Mouse (Mus musculus): Measurements from ENCODE around the gene Ccn1. TPM values are rescaled to one million over a fixed set of nuclear protein-coding genes. Genes with fewer than 3 reads are reported as not detected.

The Ccn1 gene
- 58.3 and 58.8 TPM in 2 replicates for polyA plus RNA-seq (2015; fragmentation: Nextera tagmentation; extraction: Ambion mirVana)

GRCm38 (mm10) chr3:145649852-145650202 lies at the start of gene Ccn1:
Gene Ccn1, minus strand, starts transcription at chr3:145649981.
- Histone ChIP-seq H3K9me3 (no peaks in the 10 kb centered on the region), H3K9ac (peak within 1 kb of the TSS; percentile 72), H3K27me3 (no peaks in the 10 kb centered on the region), H3K4me3 (peak within 1 kb of the TSS; percentile 68), H3K4me1 (peaks cover 55% of the 10 kb centered on the region), H3K27ac (peak within 1 kb of the TSS; percentile 94), H3K4me2 (peak within 1 kb of the TSS; percentile 85), H3K36me3 (peaks cover 7% of the 10 kb centered on the region; the same call in 1 of the 2 replicates)
- WGBS, result under 1% methylated on average over 29 of the region's 29 CpGs
- ATAC-seq (ENCODE audit: borderline replicate concordance, extremely low read depth, low FRiP score, low TSS enrichment), result peak; percentile 66

DNA sequence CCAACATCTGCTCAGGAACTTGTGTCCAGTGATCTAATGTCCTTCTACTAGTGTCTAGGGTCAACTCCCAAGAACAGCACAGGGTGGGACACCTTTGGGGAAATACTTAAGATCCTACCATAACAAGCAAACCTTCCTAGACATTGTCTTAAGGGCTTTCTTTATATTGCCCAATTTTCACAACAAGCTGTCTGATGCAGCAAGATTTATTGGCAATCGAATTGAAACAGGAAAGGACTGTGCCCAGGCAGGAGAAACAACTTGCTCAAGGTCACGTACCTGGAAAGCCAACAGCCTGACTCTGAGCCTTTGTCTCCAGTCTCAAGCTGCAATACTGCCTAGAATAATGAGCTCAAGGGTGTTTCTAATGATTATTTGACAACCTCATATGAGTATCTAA lies 43.6 kb upstream of the Ccn1 start:
- 84% methylated on average over 2 of the region's 2 CpGs for WGBS
- H3K9ac ChIP-seq, result no peak overlapping the region

GRCm38 (mm10) chr3:145692037-145692436 lies 42.3 kb upstream of the Ccn1 start:
- H3K4me3 ChIP-seq, result no peak overlapping the region
- 42% methylated on average over 9 of the region's 9 CpGs for WGBS
- H3K27ac ChIP-seq, result peak overlapping the region; percentile 71
- H3K9me3 ChIP-seq, result no peaks in the 10 kb centered on the region
- no peaks in the 10 kb centered on the region for H3K36me3 ChIP-seq
- H3K4me2 ChIP-seq, result no peak overlapping the region
- H3K27me3 ChIP-seq, result no peaks in the 10 kb centered on the region
- peak; percentile 94 for ATAC-seq (ENCODE audit: borderline replicate concordance, extremely low read depth, low FRiP score, low TSS enrichment)
- 0 out of 2 replicates have a peak, but pooled peaks cover 6% of the 10 kb centered on the region for H3K4me1 ChIP-seq
- no peak overlapping the region for H3K9ac ChIP-seq

More for the DNA sequence above, 43.6 kb upstream of the Ccn1 start:
- no peak for ATAC-seq (ENCODE audit: borderline replicate concordance, extremely low read depth, low FRiP score, low TSS enrichment)
- H3K36me3 ChIP-seq, result no peaks in the 10 kb centered on the region
- no peaks in the 10 kb centered on the region for H3K9me3 ChIP-seq
- no peak overlapping the region for H3K4me2 ChIP-seq
- no peaks in the 10 kb centered on the region for H3K27me3 ChIP-seq
- H3K27ac ChIP-seq, result no peak overlapping the region
- 0 out of 2 replicates have a peak, but pooled peaks cover 6% of the 10 kb centered on the region for H3K4me1 ChIP-seq
- H3K4me3 ChIP-seq, result no peak overlapping the region

DNA sequence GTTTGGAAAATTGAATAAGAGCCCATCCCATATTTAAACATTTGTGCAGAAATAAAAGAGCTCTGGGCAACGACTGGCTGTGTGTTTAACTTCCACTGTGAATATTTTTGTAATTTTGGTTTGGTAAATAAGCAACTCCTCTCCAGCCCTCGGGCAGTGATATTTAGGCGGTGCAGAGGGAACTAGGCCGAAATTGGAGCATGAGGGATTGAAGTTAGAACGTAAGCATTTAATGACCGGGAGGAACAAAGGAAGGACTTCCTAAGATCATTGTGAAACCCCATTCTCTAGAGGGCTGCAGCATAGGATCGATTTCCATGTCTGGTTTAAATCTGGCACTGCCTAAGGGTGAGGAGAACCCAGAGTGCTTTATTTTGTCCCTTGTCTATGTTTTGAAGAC lies 41.6 kb upstream of the Ccn1 start:
- Histone ChIP-seq H3K4me1 (0 out of 2 replicates have a peak, but pooled peaks cover 6% of the 10 kb centered on the region), H3K36me3 (no peaks in the 10 kb centered on the region), H3K27ac (peak overlapping the region; percentile 64), H3K9ac (no peak overlapping the region), H3K9me3 (no peaks in the 10 kb centered on the region), H3K27me3 (no peaks in the 10 kb centered on the region), H3K4me2 (no peak overlapping the region), H3K4me3 (no peak overlapping the region)
- ATAC-seq (ENCODE audit: borderline replicate concordance, extremely low read depth, low FRiP score, low TSS enrichment), result no peak
- 63% methylated on average over 7 of the region's 7 CpGs for WGBS

GRCm38 (mm10) chr3:145689271-145689670 lies 39.5 kb upstream of the Ccn1 start:
- H3K27ac ChIP-seq, result no peak overlapping the region
- whole genome bisulfite sequencing, result 79% methylated on average over 9 of the region's 9 CpGs
- H3K9me3 ChIP-seq, result no peaks in the 10 kb centered on the region
- no peak overlapping the region for H3K4me3 ChIP-seq
- no peaks in the 10 kb centered on the region for H3K36me3 ChIP-seq
- 0 out of 2 replicates have a peak, but pooled peaks cover 17% of the 10 kb centered on the region for H3K4me1 ChIP-seq
- no peak overlapping the region for H3K9ac ChIP-seq
- no peak overlapping the region for H3K4me2 ChIP-seq
- ATAC-seq (ENCODE audit: borderline replicate concordance, extremely low read depth, low FRiP score, low TSS enrichment), result no peak
- H3K27me3 ChIP-seq, result no peaks in the 10 kb centered on the region

DNA sequence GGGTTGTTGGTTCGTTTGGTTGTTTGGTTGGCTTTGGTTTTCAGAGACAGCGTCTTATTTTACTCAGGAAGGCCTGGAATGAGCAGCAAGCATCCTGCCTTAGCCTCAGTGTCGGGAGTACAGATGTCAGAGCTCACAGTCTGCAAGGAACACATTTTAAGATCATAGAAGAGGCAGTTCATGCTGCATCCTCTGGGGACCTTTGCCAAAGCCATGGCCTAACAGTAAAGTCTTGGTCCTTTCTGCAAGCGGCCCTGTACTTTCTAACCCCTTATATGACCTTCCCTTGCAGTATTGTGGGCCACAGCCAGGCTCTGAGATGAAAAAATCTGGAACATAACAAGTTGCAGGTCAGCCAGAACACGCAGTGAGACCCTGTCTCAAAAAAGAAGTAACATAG lies 38.1 kb upstream of the Ccn1 start:
- ATAC-seq (ENCODE audit: borderline replicate concordance, extremely low read depth, low FRiP score, low TSS enrichment), result no peak
- Histone ChIP-seq H3K4me1 (0 out of 2 replicates have a peak, but pooled peaks cover 18% of the 10 kb centered on the region), H3K9ac (no peak overlapping the region), H3K27me3 (no peaks in the 10 kb centered on the region), H3K4me3 (no peak overlapping the region), H3K27ac (no peak overlapping the region), H3K36me3 (no peaks in the 10 kb centered on the region), H3K9me3 (no peaks in the 10 kb centered on the region), H3K4me2 (no peak overlapping the region)
- 52% methylated on average over 5 of the region's 5 CpGs for WGBS

DNA sequence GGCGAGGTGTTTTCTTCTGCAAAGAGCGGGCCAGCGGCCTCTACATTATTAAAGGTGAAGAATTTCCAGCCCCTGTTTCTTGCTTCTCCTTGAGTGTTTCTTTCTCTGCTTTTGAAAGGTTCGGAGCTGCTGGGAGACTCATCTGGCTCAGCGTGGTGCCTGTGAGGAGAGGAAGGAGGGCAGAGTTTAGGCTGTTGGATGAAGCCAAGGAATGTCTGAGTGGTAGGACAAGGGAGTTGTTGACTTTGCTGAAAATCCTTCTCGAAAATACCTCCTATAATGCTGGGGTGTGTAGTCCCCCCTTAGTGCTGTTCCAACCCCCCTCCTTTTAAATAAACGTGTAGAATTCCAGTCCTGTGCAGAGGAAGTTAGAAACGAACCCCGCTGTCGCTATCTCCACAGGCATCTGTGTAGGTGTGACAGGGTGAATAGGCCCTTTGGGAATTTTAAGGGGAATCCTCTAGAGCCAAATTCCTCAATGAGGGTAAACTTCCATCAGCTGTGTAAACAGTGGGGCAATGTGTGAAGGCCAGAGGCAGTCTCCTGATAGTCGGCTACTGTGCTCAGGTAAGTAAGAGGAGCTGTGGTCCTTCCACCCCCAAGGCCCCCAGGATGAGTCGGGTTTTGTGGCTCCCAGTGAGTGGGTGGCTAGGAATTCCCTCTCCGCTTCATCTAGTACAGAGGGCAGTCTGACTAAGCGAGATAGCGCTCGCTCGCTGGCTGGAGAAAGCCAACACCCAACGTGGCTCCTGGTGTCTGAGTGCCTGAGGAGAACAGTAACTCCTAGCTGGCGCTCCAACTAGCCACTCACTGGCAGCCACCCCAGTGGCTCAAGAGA lies 35.0 kb upstream of the Ccn1 start:
- H3K4me3 ChIP-seq, result no peak overlapping the region
- H3K9me3 ChIP-seq, result no peaks in the 10 kb centered on the region
- no peaks in the 10 kb centered on the region for H3K27me3 ChIP-seq
- H3K36me3 ChIP-seq, result no peaks in the 10 kb centered on the region
- H3K9ac ChIP-seq, result no peak overlapping the region
- WGBS, result 38% methylated on average over 19 of the region's 19 CpGs
- H3K4me1 ChIP-seq, result 0 out of 2 replicates have a peak, but pooled peaks cover 12% of the 10 kb centered on the region
- peak overlapping the region; percentile 32 for H3K4me2 ChIP-seq
- peak; percentile 88 for ATAC-seq (ENCODE audit: borderline replicate concordance, extremely low read depth, low FRiP score, low TSS enrichment)
- H3K27ac ChIP-seq, result peak overlapping the region; percentile 59

DNA sequence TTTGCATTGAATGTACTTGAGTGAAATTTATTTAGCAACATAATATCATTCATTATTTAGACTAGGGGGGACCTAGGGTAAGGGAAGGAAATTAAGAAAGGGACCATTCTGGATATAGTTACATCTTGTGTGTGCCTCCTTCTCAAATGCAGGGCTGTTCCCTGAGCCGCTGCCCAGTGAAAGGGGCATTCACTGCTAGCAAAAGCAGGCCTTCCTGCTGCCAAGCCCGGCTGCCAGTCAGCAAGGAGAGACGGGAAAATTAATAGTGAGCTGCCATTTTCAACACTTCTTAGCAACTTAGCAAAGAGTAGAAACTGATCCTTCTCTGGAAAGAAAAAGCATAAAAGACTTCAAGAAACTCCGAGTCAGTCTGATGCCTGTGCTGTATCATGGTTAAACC lies 34.4 kb upstream of the Ccn1 start:
- H3K4me1 ChIP-seq, result 0 out of 2 replicates have a peak, but pooled peaks cover 12% of the 10 kb centered on the region
- WGBS, result 58% methylated on average over 4 of the region's 4 CpGs
- H3K9ac ChIP-seq, result no peak overlapping the region
- no peaks in the 10 kb centered on the region for H3K9me3 ChIP-seq
- H3K4me2 ChIP-seq, result peak overlapping the region; percentile 32; the same call in 1 of the 2 replicates
- no peak overlapping the region for H3K4me3 ChIP-seq
- H3K27me3 ChIP-seq, result no peaks in the 10 kb centered on the region
- peak overlapping the region; percentile 59 for H3K27ac ChIP-seq
- ATAC-seq (ENCODE audit: borderline replicate concordance, extremely low read depth, low FRiP score, low TSS enrichment), result no peak
- no peaks in the 10 kb centered on the region for H3K36me3 ChIP-seq

DNA sequence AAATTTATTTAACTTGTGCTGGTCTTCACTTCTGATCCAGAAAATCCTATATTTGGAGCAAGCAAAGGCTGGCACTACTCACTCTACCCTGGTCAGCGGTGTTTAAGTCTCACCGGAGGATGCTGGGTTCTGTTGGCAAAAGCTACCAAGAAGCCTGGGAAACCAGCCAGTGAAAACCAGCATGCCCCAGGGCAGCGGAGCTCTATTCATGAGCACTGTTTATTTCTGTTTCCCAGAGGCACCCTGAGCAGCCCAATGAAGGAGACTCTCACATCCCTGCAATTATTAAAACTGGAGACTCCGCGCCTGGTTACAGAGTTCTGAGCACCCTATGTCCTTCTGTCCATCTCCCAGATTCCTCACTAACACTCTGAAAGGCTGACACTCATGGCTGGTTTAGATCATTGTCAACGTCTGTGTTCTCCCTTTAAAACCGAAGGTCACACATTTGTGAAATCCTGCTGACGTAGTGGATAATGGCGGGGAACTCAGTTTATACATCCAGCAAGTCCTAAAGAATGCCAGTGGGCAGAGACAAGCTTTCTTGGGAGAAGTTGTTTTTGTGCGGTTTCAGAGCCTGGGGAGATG lies 31.7 kb upstream of the Ccn1 start:
- Histone ChIP-seq H3K27ac (peak overlapping the region; percentile 12), H3K4me1 (0 out of 2 replicates have a peak, but pooled peaks cover 12% of the 10 kb centered on the region), H3K9ac (no peak overlapping the region), H3K36me3 (no peaks in the 10 kb centered on the region), H3K27me3 (no peaks in the 10 kb centered on the region), H3K4me2 (no peak overlapping the region), H3K4me3 (no peak overlapping the region), H3K9me3 (no peaks in the 10 kb centered on the region)
- ATAC-seq (ENCODE audit: borderline replicate concordance, extremely low read depth, low FRiP score, low TSS enrichment), result no peak
- WGBS, result 67% methylated on average over 10 of the region's 10 CpGs

- no peaks in the 10 kb centered on the region for H3K9me3 ChIP-seq
- 0 out of 2 replicates have a peak, but pooled peaks cover 12% of the 10 kb centered on the region for H3K4me1 ChIP-seq
- no peaks in the 10 kb centered on the region for H3K36me3 ChIP-seq
- H3K27me3 ChIP-seq, result no peaks in the 10 kb centered on the region
- no peak for ATAC-seq (ENCODE audit: borderline replicate concordance, extremely low read depth, low FRiP score, low TSS enrichment)
- H3K9ac ChIP-seq, result no peak overlapping the region
- no peak overlapping the region for H3K4me2 ChIP-seq
- H3K4me3 ChIP-seq, result no peak overlapping the region
- H3K27ac ChIP-seq, result no peak overlapping the region
- WGBS, result 89% methylated on average over 5 of the region's 5 CpGs
These were observed 30.9 kb upstream of the Ccn1 start for GRCm38 (mm10) chr3:145680686-145681085.

- ATAC-seq (ENCODE audit: borderline replicate concordance, extremely low read depth, low FRiP score, low TSS enrichment), result no peak
- Histone ChIP-seq H3K9me3 (no peaks in the 10 kb centered on the region), H3K4me3 (no peak overlapping the region), H3K36me3 (no peaks in the 10 kb centered on the region), H3K27me3 (no peaks in the 10 kb centered on the region), H3K9ac (no peak overlapping the region), H3K4me2 (no peak overlapping the region), H3K4me1 (no peaks in the 10 kb centered on the region), H3K27ac (no peak overlapping the region)
- 78% methylated on average over 6 of the region's 6 CpGs for WGBS
These were observed 26.4 kb upstream of the Ccn1 start for GRCm38 (mm10) chr3:145676212-145676611.

GRCm38 (mm10) chr3:145674815-145675214 lies 25.0 kb upstream of the Ccn1 start:
- no peak overlapping the region for H3K9ac ChIP-seq
- no peak overlapping the region for H3K27ac ChIP-seq
- no peak overlapping the region for H3K4me2 ChIP-seq
- no peaks in the 10 kb centered on the region for H3K9me3 ChIP-seq
- ATAC-seq (ENCODE audit: borderline replicate concordance, extremely low read depth, low FRiP score, low TSS enrichment), result no peak
- H3K4me3 ChIP-seq, result no peak overlapping the region
- no peaks in the 10 kb centered on the region for H3K4me1 ChIP-seq
- 37% methylated on average over 2 of the region's 2 CpGs for WGBS
- no peaks in the 10 kb centered on the region for H3K27me3 ChIP-seq
- H3K36me3 ChIP-seq, result no peaks in the 10 kb centered on the region
